Comparison of ENCODE assay signal across 9 mouse cellular contexts in genomic region chr1:90203341-90203740, GRCm38 (mm10). TPM values are rescaled to one million over a fixed set of nuclear protein-coding genes. Genes with fewer than 3 reads are reported as not detected.
A peak's percentile ranks its signal among the peaks of the same experiment; 100 is the strongest.
DNase-seq lines count a peak whose midpoint lies in the region; ATAC-seq and TF ChIP-seq lines count a peak whose summit lies in the region.
"Had no signal": no experiment of that assay in that cellular context is flagged by ENCODE, and none has a peak within 500 bp of the region (broad histone marks: within the 10 kb centered on the region; RNA-seq: fewer than 3 reads in every experiment).

No protein-coding gene starts in this region.

- no peak for TF ChIP-seq POLR2A in lung, adult 2 months (IDR thresholded peaks at IDR 0.05; ENCODE audit: borderline replicate concordance, extremely low read depth, low read depth, low read length)

- H3K4me2 ChIP-seq in lung, embryonic 16.5 days (ENCODE audit: low read depth, low read length), result peak overlapping the region; percentile 39
- H3K4me2 ChIP-seq in forebrain, embryonic 15.5 days (replicated peaks), result peak overlapping the region; percentile 50
- peak overlapping the region; percentile 65 for H3K4me2 ChIP-seq in limb, embryonic 12.5 days
- peak overlapping the region; percentile 56 for H3K4me2 ChIP-seq in stomach, embryonic 15.5 days

- 11% methylated on average over 11 of the region's 11 CpGs for WGBS in lung, embryonic 16.5 days
- WGBS in lung, adult 2 months, result 27% methylated on average over 11 of the region's 11 CpGs
- WGBS in forebrain, embryonic 15.5 days, result 11% methylated on average over 11 of the region's 11 CpGs
- WGBS in limb, embryonic 12.5 days, result 7% methylated on average over 11 of the region's 11 CpGs
- 18% methylated on average over 11 of the region's 11 CpGs for WGBS in stomach, embryonic 15.5 days

- ATAC-seq in lung, embryonic 16.5 days (ENCODE audit: low read depth), result no peak
- ATAC-seq in forebrain, embryonic 15.5 days (replicated peaks), result no peak
- ATAC-seq in limb, embryonic 12.5 days (ENCODE audit: insufficient number of reproducible peaks, insufficient read depth, low FRiP score, low TSS enrichment, low read depth), result no peak
- no peak for ATAC-seq in stomach, embryonic 15.5 days (ENCODE audit: insufficient read depth, low FRiP score, low read depth)
- ATAC-seq in erythroid progenitor cell, adult 5-6 weeks (replicated peaks; ENCODE audit: low FRiP score, poor library complexity, severe bottlenecking), result no peak

- no peak overlapping the region for H3K27ac ChIP-seq in lung, embryonic 16.5 days (ENCODE audit: low read length)
- H3K27ac ChIP-seq in forebrain, embryonic 15.5 days (replicated peaks), result 0 out of 2 replicates have a peak overlapping the region, but pooled peaks have one; percentile 6
- H3K27ac ChIP-seq in limb, embryonic 12.5 days, result no peak overlapping the region
- peak overlapping the region; percentile 91 for H3K27ac ChIP-seq in stomach, embryonic 15.5 days

- no peaks in the 10 kb centered on the region for H3K36me3 ChIP-seq in lung, embryonic 16.5 days (ENCODE audit: control insufficient read depth, insufficient read depth, low read length)
- no peaks in the 10 kb centered on the region for H3K36me3 ChIP-seq in forebrain, embryonic 15.5 days
- H3K36me3 ChIP-seq in limb, embryonic 12.5 days, result peaks cover 3% of the 10 kb centered on the region; the same call in 1 of the 2 replicates
- no peaks in the 10 kb centered on the region for H3K36me3 ChIP-seq in stomach, embryonic 15.5 days

- peak overlapping the region; percentile 57 for H3K4me3 ChIP-seq in lung, embryonic 16.5 days (ENCODE audit: low read length)
- no peak overlapping the region for H3K4me3 ChIP-seq in lung, adult 2 months (replicated peaks; ENCODE audit: extremely low read depth, low read depth, low read length)
- H3K4me3 ChIP-seq in forebrain, embryonic 15.5 days, result peak overlapping the region; percentile 48
- peak overlapping the region; percentile 56; the same call in 1 of the 2 replicates for H3K4me3 ChIP-seq in limb, embryonic 12.5 days (replicated peaks)
- H3K4me3 ChIP-seq in stomach, embryonic 15.5 days (replicated peaks), result peak overlapping the region; percentile 51; the same call in 1 of the 2 replicates

- TF ChIP-seq CTCF in lung, adult 2 months (IDR thresholded peaks at IDR 0.05; ENCODE audit: insufficient read depth, low read length), result no peak

- DNase-seq in lung, adult 2 months, result no peak
- DNase-seq in frontal cortex, postnatal 36 days (ENCODE audit: low spot score in 2 of 2), result no peak
- DNase-seq in layer of hippocampus, postnatal 14 days (ENCODE audit: low spot score in 2 of 2), result no peak

- no peaks in the 10 kb centered on the region for H3K9me3 ChIP-seq in lung, embryonic 16.5 days (ENCODE audit: control insufficient read depth, low read length)
- H3K9me3 ChIP-seq in forebrain, embryonic 15.5 days, result no peaks in the 10 kb centered on the region
- H3K9me3 ChIP-seq in limb, embryonic 12.5 days, result no peaks in the 10 kb centered on the region
- no peaks in the 10 kb centered on the region for H3K9me3 ChIP-seq in stomach, embryonic 15.5 days

- peaks cover 14% of the 10 kb centered on the region for H3K4me1 ChIP-seq in lung, embryonic 16.5 days (replicated peaks; ENCODE audit: control insufficient read depth, insufficient read depth, low read length)
- peaks cover 5% of the 10 kb centered on the region; the same call in 1 of the 2 replicates for H3K4me1 ChIP-seq in lung, adult 2 months (ENCODE audit: control insufficient read depth, insufficient read depth, low read length)
- H3K4me1 ChIP-seq in forebrain, embryonic 15.5 days, result peaks cover 60% of the 10 kb centered on the region
- H3K4me1 ChIP-seq in limb, embryonic 12.5 days (replicated peaks), result peaks cover 51% of the 10 kb centered on the region
- peaks cover 24% of the 10 kb centered on the region for H3K4me1 ChIP-seq in stomach, embryonic 15.5 days

- peaks cover 11% of the 10 kb centered on the region for H3K27me3 ChIP-seq in lung, embryonic 16.5 days (ENCODE audit: control insufficient read depth, insufficient read depth, low read depth, low read length)
- H3K27me3 ChIP-seq in forebrain, embryonic 15.5 days, result no peaks in the 10 kb centered on the region; the same call in 1 of the 2 replicates
- peaks cover 33% of the 10 kb centered on the region for H3K27me3 ChIP-seq in limb, embryonic 12.5 days
- no peaks in the 10 kb centered on the region for H3K27me3 ChIP-seq in stomach, embryonic 15.5 days (replicated peaks)

- no peak overlapping the region for H3K9ac ChIP-seq in lung, embryonic 16.5 days (ENCODE audit: low read length)
- H3K9ac ChIP-seq in forebrain, embryonic 15.5 days (replicated peaks), result peak overlapping the region; percentile 56; the same call in 1 of the 2 replicates
- H3K9ac ChIP-seq in limb, embryonic 12.5 days (replicated peaks), result no peak overlapping the region
- no peak overlapping the region for H3K9ac ChIP-seq in stomach, embryonic 15.5 days

RNA-seq across cellular contexts. Expression of gene Ackr3, which starts 0.4 kb away (rescaled TPM):
- polyA plus RNA-seq in lung, embryonic 16.5 days (2015; fragmentation: Nextera tagmentation; extraction: Ambion mirVana), result 27.4 and 27.6 TPM in 2 replicates
- 89.3 and 96.4 TPM in 2 replicates for polyA plus RNA-seq in lung, adult 2 months (2012; rRNA removed)
- polyA plus RNA-seq in forebrain, embryonic 15.5 days (2015; fragmentation: Nextera tagmentation; extraction: Ambion mirVana), result 23.7 and 23.8 TPM in 2 replicates
- 24.9 and 27.9 TPM in 2 replicates for polyA plus RNA-seq in limb, embryonic 12.5 days (2016; fragmentation: Nextera tagmentation; extraction: Ambion mirVana)
- 18.2 and 22.6 TPM in 2 replicates for polyA plus RNA-seq in stomach, embryonic 15.5 days (2015; fragmentation: Nextera tagmentation; extraction: Ambion mirVana)
- total RNA-seq in erythroid progenitor cell, adult 5-6 weeks (2015; ENCODE audit: low replicate concordance), result 1.1 TPM in 1 of 2 replicates, not detected in the other
- total RNA-seq in erythroid progenitor cell, adult 5-6 weeks (2017; ENCODE audit: low replicate concordance), result not detected in 2 replicates
- total RNA-seq in layer of hippocampus, postnatal 14 days (2021), result 10 to 100 TPM; 10.9 to 14.5 TPM

RNA-seq across cellular contexts. Expression of gene Iqca, which starts 50.1 kb away (rescaled TPM):
- 2.1 and 2.9 TPM in 2 replicates for polyA plus RNA-seq in lung, embryonic 16.5 days (2015; fragmentation: Nextera tagmentation; extraction: Ambion mirVana)
- polyA plus RNA-seq in lung, adult 2 months (2012; rRNA removed), result 3.6 and 4.1 TPM in 2 replicates
- 0.52 and 1.3 TPM in 2 replicates for polyA plus RNA-seq in forebrain, embryonic 15.5 days (2015; fragmentation: Nextera tagmentation; extraction: Ambion mirVana)
- polyA plus RNA-seq in limb, embryonic 12.5 days (2016; fragmentation: Nextera tagmentation; extraction: Ambion mirVana), result 0.17 TPM in 1 of 2 replicates, not detected in the other
- 0.14 TPM in 1 of 2 replicates, not detected in the other for polyA plus RNA-seq in stomach, embryonic 15.5 days (2015; fragmentation: Nextera tagmentation; extraction: Ambion mirVana)
- not detected in 2 replicates for total RNA-seq in erythroid progenitor cell, adult 5-6 weeks (2015; ENCODE audit: low replicate concordance)
- total RNA-seq in erythroid progenitor cell, adult 5-6 weeks (2017; ENCODE audit: low replicate concordance), result not detected in 2 replicates
- total RNA-seq in layer of hippocampus, postnatal 14 days (2021), result 1 to 10 TPM; 1.0 to 1.2 TPM
- total RNA-seq: hematopoietic stem cell, adult 5-6 weeks had no signal

Comparison
In these comparisons a context has a peak if more than half of its experiments do, and no peak if none do; other contexts are left out.
1. H3K27ac ChIP-seq: peak in forebrain, embryonic 15.5 days (single experiment) and stomach, embryonic 15.5 days (single experiment); none in lung, embryonic 16.5 days (single experiment) and limb, embryonic 12.5 days (single experiment).
2. Peak in every context shown above with its lines, with median percentiles within 50 percentile points of each other: H3K4me2 ChIP-seq.